Mouse (Mus musculus): Measurements from ENCODE around the gene Chchd10.

- TF ChIP-seq POLR2A (IDR thresholded peaks at IDR 0.05; ENCODE audit: borderline replicate concordance, insufficient read depth, low read length) (no peak), CTCF (IDR thresholded peaks at IDR 0.05; ENCODE audit: borderline replicate concordance, insufficient read depth, low read depth, low read length) (no peak)
These were observed 750 bp upstream of the Chchd10 start for GRCm38 (mm10) chr10:75932081-75932678.

All from cerebellum, adult 2 months (tissue).